Mouse (Mus musculus): ENCODE results near the gene Camk2g. TPM values are rescaled to one million over a fixed set of nuclear protein-coding genes. Genes with fewer than 3 reads are reported as not detected.
"Not testable (repeated sequence)": the region's sequence is repeated elsewhere in the genome, so short reads cannot be mapped to it uniquely, and the experiment has no call there.

The Camk2g gene
- total and polyA plus RNA-seq, 2 experiments from 2014 or later, result 204 to 291 TPM

- no peak overlapping the region for H3K27ac ChIP-seq
- H3K36me3 ChIP-seq (ENCODE audit: insufficient read depth, low read length), result peaks cover 91% of the 10 kb centered on the region
- no peak overlapping the region for H3K4me2 ChIP-seq (ENCODE audit: low read depth, low read length)
- H3K9me3 ChIP-seq (ENCODE audit: low read length), result no peaks in the 10 kb centered on the region
- no peak overlapping the region for H3K4me3 ChIP-seq (ENCODE audit: low read length)
- H3K27me3 ChIP-seq (ENCODE audit: insufficient read depth, low read length), result no peaks in the 10 kb centered on the region
- H3K9ac ChIP-seq (replicated peaks; ENCODE audit: low read length), result no peak overlapping the region
- ATAC-seq, result no peak
- H3K4me1 ChIP-seq (ENCODE audit: insufficient read depth, low read length), result no peaks in the 10 kb centered on the region
- no peak for DNase-seq (ENCODE audit: low spot score)
- no peak for TF ChIP-seq CTCF (IDR thresholded peaks at IDR 0.05; ENCODE audit: low read depth)
- WGBS, result 88% methylated on average over 10 of the region's 10 CpGs
These were observed 75.4 kb downstream of the Camk2g start for GRCm38 (mm10) chr14:20718443-20718842.

- no peak overlapping the region for H3K4me2 ChIP-seq (ENCODE audit: low read depth, low read length)
- H3K4me3 ChIP-seq (ENCODE audit: low read length), result no peak overlapping the region
- DNase-seq (ENCODE audit: low spot score) (no peak), ATAC-seq (no peak)
- H3K9me3 ChIP-seq (ENCODE audit: low read length), result no peaks in the 10 kb centered on the region
- 65% methylated on average over 11 of the region's 11 CpGs for WGBS
- H3K36me3 ChIP-seq (ENCODE audit: insufficient read depth, low read length), result peaks cover 80% of the 10 kb centered on the region
- no peak for TF ChIP-seq CTCF (IDR thresholded peaks at IDR 0.05; ENCODE audit: low read depth)
- no peaks in the 10 kb centered on the region for H3K27me3 ChIP-seq (ENCODE audit: insufficient read depth, low read length)
- no peak overlapping the region for H3K9ac ChIP-seq (replicated peaks; ENCODE audit: low read length)
- no peak overlapping the region for H3K27ac ChIP-seq
- H3K4me1 ChIP-seq (ENCODE audit: insufficient read depth, low read length), result peaks cover 9% of the 10 kb centered on the region
These were observed 80.1 kb downstream of the Camk2g start for GRCm38 (mm10) chr14:20713832-20714231.

DNA sequence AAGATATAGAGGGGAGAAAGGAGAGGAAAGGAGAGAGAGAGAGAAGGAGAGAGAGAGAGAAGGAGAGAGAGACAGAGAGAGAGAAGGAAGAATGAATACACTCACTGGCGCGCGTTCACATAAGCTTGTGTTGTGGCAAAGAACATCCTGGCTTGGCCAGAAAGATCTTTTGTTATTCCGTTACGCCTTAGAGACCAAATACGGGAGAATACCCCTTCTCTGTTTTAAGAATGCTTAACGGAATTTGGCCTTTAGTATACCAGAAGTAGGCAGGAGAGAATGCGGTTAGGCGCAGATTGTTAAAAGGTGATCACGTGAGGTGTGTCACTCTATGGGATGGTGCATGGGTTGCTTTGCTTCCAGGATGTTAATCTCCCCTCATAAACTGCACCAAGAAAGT is 85.6 kb downstream of the Camk2g start:
- ATAC-seq (no peak), DNase-seq (ENCODE audit: low spot score) (no peak)
- Histone ChIP-seq H3K9me3 (ENCODE audit: low read length) (no peaks in the 10 kb centered on the region), H3K36me3 (ENCODE audit: insufficient read depth, low read length) (peaks cover 30% of the 10 kb centered on the region), H3K9ac (replicated peaks; ENCODE audit: low read length) (peak overlapping the region; percentile 88), H3K27me3 (ENCODE audit: insufficient read depth, low read length) (no peaks in the 10 kb centered on the region), H3K4me3 (ENCODE audit: low read length) (peak overlapping the region; percentile 74), H3K4me1 (ENCODE audit: insufficient read depth, low read length) (peaks cover 12% of the 10 kb centered on the region), H3K4me2 (ENCODE audit: low read depth, low read length) (peak overlapping the region; percentile 78), H3K27ac (peak overlapping the region; percentile 87; the same call in 1 of the 2 replicates)
- WGBS, result 5% methylated on average over 10 of the region's 10 CpGs
- no peak for TF ChIP-seq CTCF (IDR thresholded peaks at IDR 0.05; ENCODE audit: low read depth)

- Histone ChIP-seq H3K27ac (peak within 1 kb of the TSS; percentile 87), H3K9me3 (ENCODE audit: low read length) (no peaks in the 10 kb centered on the region), H3K4me1 (ENCODE audit: insufficient read depth, low read length) (peaks cover 12% of the 10 kb centered on the region), H3K4me2 (ENCODE audit: low read depth, low read length) (peak within 1 kb of the TSS; percentile 78), H3K27me3 (ENCODE audit: insufficient read depth, low read length) (no peaks in the 10 kb centered on the region), H3K36me3 (ENCODE audit: insufficient read depth, low read length) (peaks cover 23% of the 10 kb centered on the region), H3K9ac (replicated peaks; ENCODE audit: low read length) (peak within 1 kb of the TSS; percentile 88), H3K4me3 (ENCODE audit: low read length) (peak within 1 kb of the TSS; percentile 74)
- TF ChIP-seq CTCF (IDR thresholded peaks at IDR 0.05; ENCODE audit: low read depth), result 0 out of 2 replicates have a peak, but pooled peaks have one; percentile 10
- WGBS, result under 1% methylated on average over 69 of the region's 80 CpGs
- ATAC-seq (peak; percentile 96), DNase-seq (ENCODE audit: low spot score) (peak; percentile 96)
These were observed 86.4 kb downstream of the Camk2g start, which contains the start of gene Zswim8 for GRCm38 (mm10) chr14:20707201-20708190. Zswim8 (plus strand) TSS chr14:20707552.

DNA sequence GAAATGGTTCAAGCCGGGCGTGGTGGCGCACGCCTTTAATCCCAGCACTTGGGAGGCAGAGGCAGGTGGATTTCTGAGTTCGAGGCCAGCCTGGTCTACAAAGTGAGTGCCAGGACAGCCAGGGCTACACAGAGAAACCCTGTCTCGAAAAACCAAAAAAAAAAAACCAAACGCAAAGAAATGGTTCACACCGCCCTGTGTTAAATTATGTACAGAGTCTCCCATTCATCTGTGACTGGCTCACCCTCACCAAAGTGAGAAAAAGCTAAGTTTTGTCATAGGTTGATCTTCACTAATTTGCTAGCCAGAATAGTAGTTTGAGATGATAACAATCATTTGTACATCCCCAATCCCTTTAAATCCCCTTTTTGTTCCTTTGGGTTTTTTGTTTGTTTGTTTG is 90.4 kb downstream of the Camk2g start:
- WGBS, result 12% methylated on average over 8 of the region's 8 CpGs
- not testable (repeated sequence) for ATAC-seq

DNA sequence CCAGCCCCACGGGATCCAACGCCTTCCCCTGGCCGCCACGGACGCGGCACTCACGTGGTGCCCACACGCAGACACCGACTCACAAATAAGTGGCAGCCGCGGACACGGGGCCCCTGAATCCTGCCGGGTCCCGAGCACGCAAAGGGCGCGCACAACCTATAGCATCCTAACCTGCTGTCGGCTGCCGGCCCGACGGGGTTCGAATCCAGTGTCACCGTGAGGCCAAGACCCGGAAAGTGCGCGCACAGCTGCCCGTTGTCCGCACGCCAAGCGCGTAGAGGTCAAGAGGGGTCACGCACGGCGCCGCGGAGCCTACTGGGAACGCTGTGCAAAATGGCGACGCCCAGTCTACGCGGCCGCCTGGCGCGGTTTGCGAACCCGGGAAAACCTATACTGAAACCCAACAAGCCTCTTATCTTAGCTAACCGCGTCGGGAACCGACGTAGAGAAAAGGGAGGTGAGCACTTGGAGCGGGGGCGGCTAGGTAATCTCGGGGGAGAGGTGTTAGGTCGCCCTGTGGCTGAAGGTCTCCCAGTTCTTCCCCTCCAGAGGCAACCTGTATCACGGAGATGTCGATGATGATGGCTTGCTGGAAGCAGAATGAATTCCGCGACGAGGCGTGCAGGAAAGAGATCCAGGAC is 91.0 kb downstream of the Camk2g start, which contains the start of gene Chchd1:
Chchd1 (plus strand) TSS at position 266 of the 641 bp plus-strand sequence.
- no peaks in the 10 kb centered on the region for H3K9me3 ChIP-seq (ENCODE audit: low read length)
- H3K9ac ChIP-seq (replicated peaks; ENCODE audit: low read length), result peak within 1 kb of the TSS; percentile 84
- peaks cover 4% of the 10 kb centered on the region; the same call in 1 of the 2 replicates for H3K36me3 ChIP-seq (ENCODE audit: insufficient read depth, low read length)
- peak; percentile 3; the same call in 1 of the 2 replicates for TF ChIP-seq CTCF (IDR thresholded peaks at IDR 0.05; ENCODE audit: low read depth)
- H3K27ac ChIP-seq, result peak within 1 kb of the TSS; percentile 88
- H3K4me3 ChIP-seq (ENCODE audit: low read length), result peak within 1 kb of the TSS; percentile 67
- peak; percentile 79 for ATAC-seq
- DNase-seq (ENCODE audit: low spot score), result peak; percentile 92
- H3K4me2 ChIP-seq (ENCODE audit: low read depth, low read length), result peak within 1 kb of the TSS; percentile 65
- peaks cover 6% of the 10 kb centered on the region; the same call in 1 of the 2 replicates for H3K4me1 ChIP-seq (ENCODE audit: insufficient read depth, low read length)
- no peaks in the 10 kb centered on the region for H3K27me3 ChIP-seq (ENCODE audit: insufficient read depth, low read length)
- under 1% methylated on average over 61 of the region's 61 CpGs for WGBS

More for the DNA sequence above, 90.4 kb downstream of the Camk2g start:
- H3K27ac ChIP-seq, result peak overlapping the region; percentile 88
- H3K4me1 ChIP-seq (ENCODE audit: insufficient read depth, low read length); DNase-seq (ENCODE audit: low spot score); H3K27me3 ChIP-seq (ENCODE audit: insufficient read depth, low read length); H3K36me3 ChIP-seq (ENCODE audit: insufficient read depth, low read length); H3K9me3 ChIP-seq (ENCODE audit: low read length): not testable (repeated sequence)
- peak overlapping the region; percentile 65 for H3K4me2 ChIP-seq (ENCODE audit: low read depth, low read length)
- H3K4me3 ChIP-seq (ENCODE audit: low read length), result peak overlapping the region; percentile 67
- peak overlapping the region; percentile 84 for H3K9ac ChIP-seq (replicated peaks; ENCODE audit: low read length)
